Mouse (Mus musculus) c-Kit-positive CD71-positive TER-119-positive erythroid progenitor cells, embryonic 14.5 days (primary cell): ENCODE results near the gene Lrrc19.
A peak's percentile ranks its signal among the peaks of the same experiment; 100 is the strongest.
"Not testable (repeated sequence)": the region's sequence is repeated elsewhere in the genome, so short reads cannot be mapped to it uniquely, and the experiment has no call there.

Experiments used
- DNase-seq: peaks from one replicate; pipeline ENCODE4 v3.0.0-alpha.2; 2013; ENCODE audit warnings: low spot score

Lrrc19 gene

DNA sequence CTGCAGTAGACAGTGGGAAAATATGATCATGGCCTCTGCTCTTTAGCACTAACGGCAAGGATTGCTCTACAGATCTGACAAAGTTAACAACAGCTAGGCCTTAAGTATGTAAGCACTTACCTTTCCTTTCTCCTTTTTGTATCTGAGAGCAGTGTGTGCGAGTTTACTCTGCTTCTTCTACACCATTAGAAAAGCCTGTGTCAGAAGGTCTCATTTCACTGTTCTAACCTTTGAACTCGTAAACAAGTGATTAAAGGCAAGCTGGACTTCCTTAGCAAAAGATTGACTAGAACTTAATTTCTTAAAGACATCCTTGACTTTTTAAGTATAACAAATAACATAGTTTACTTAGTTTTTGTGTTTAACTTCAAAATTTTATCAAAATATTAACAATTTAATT, at the start of gene Lrrc19:
Gene Lrrc19 (minus strand): TSS at position 225 of the 400 bp plus-strand sequence.
- DNase-seq: no peak

- no peak for DNase-seq
Measured at GRCm38 (mm10) chr4:94696368-94696767, 46.4 kb upstream of the Lrrc19 start.

- DNase-seq: no peak
Measured at GRCm38 (mm10) chr4:94692175-94692574, 42.2 kb upstream of the Lrrc19 start.

- DNase-seq: no peak
Measured at GRCm38 (mm10) chr4:94691078-94691477, 41.1 kb upstream of the Lrrc19 start.

DNA sequence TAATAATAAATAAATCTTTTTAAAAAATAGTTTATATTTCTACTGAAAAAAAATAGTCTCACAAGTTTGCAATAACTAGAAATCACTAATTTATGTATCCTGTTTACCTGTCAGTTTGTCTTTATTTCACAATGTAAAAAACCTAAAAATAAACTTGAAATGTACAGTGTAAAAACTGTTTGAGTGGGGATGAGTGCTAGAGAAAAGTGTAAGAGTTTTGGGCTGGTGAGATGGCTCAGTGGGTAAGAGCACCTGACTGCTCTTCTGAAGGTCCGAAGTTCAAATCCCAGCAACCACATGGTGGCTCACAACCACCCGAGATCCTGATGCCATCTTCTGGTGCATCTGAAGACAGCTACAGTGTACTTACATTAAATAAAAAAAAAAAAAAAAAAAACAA, 39.9 kb upstream of the Lrrc19 start:
- not testable (repeated sequence) for DNase-seq

GRCm38 (mm10) chr4:94683305-94683704, 33.4 kb upstream of the Lrrc19 start:
- no peak for DNase-seq

DNA sequence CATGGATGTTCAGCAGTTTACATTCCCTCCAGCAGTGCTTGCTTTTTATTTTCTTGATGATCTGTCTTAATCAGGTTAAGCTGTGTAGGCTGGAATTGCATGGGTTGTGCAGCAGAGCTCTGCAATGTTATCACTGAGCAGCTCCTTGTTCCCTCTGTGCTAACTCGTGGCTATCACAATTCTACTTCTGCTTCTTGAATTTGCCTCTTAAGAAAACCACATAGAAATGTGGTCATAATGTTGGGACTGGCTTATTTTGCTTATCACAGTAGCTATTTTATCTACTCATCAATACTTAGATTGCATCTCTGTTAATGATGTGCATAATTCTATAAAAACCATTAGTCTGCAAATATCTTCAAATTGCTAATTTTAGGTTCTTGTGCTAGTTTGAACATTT, 32.1 kb upstream of the Lrrc19 start:
- DNase-seq: no peak

DNA sequence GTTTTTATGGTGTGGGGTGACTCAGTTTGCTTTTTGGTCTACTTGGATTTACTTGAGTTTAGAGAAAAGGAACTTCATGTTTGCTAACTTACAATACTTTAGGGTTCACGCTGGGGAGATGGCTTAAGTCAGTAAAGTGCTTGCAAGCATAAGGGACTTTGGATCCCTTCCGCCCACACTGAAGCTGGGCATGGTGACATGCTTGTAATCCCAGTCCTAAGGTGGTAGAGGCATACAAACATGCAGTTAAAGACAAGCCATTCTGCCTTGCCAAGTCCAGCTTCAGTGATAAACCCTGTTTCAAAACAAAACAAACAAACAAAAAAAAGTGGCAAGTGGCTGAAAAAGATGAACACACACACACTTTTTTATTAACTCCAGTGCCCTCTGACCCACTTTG, 31.2 kb upstream of the Lrrc19 start:
- DNase-seq: no peak

DNA sequence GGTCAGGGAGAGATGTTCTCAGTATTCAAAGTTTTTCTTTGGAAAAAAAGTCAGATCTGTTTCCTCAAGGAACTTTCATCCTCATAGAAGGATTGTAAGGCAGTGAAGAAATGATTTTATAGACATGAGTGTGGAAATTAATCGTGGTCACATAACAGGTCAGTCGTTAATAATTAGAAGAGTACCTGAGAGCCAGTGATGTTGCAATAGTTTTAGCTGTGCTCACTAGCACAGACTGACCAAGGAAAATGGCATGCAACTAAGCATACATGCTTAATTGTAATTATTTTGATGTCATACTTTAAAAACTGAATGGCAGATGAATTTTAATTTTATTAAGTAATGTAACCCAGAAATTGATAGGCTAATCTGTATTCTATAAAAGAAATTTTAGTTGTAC, 30.7 kb upstream of the Lrrc19 start:
- DNase-seq: no peak

DNA sequence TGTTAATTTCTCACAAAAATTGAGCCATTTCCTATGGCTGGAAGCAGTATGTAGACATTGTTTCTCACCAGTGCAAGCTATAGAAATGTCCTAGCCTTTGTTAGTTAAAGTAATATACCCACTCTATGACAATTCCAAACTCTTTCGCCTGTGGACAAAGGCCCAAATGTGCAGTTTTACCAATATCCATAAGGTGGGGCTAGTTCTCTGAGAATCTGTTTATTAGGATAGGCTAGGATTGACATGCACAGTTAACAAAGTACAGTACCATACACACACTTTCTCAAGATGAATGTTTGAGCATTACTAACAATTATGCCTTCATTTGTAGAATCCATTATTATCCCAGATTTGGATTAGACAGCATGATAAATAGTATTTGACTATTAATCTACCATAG, 19.8 kb upstream of the Lrrc19 start:
- DNase-seq: peak; percentile 5

GRCm38 (mm10) chr4:94650426-94651175, 657 bp upstream of the Lrrc19 start:
- not testable (repeated sequence) for DNase-seq

GRCm38 (mm10) chr4:94643141-94643540, 6.8 kb downstream of the Lrrc19 start:
- DNase-seq: no peak

DNA sequence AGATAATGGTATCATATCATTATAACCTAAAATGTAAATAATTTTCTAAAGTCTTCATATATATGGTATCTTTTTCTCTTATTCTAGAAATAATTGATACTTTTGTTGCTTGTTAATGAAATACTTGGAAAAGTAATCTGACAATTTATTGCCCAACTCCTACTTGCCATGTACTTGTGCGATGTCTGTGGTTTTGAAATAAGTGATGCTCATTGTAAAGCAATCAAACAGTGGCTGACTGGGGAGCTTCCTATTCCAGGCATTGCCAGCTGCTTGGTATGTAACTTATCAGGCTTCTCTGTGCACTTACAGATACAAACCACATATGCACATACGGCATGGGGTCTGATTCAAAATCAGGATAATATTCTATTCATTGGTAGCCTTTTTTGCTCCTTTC, 29.9 kb downstream of the Lrrc19 start:
- DNase-seq: no peak

DNA sequence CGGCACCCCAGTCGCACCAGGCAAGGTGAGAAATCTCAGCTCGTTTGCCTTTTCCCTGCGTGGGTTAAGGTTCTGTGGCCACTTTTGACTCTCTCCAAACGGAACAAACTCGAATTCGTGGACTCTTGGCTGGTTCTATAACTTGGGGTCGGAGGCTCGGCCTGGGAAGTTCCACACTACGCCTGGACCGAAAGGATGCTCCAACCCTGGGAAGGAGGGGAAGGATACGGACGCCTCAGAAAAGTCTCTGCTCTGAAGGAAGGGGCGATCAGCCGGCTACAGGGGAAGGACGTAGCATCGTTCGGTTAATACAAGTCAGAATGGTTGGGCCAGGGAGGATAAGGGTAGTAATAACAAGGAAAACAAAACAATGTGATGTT, 35.3 kb downstream of the Lrrc19 start:
- DNase-seq: no peak

GRCm38 (mm10) chr4:94613972-94614626, 35.8 kb downstream of the Lrrc19 start, which contains the start of gene Ift74:
TSS of gene Ift74 (plus strand) at chr4:94614491.
- peak; percentile 90 for DNase-seq

GRCm38 (mm10) chr4:94610339-94610738, 39.6 kb downstream of the Lrrc19 start:
- no peak for DNase-seq

GRCm38 (mm10) chr4:94605591-94605990, 44.4 kb downstream of the Lrrc19 start:
- DNase-seq: no peak

GRCm38 (mm10) chr4:94604452-94605019, 45.4 kb downstream of the Lrrc19 start:
- DNase-seq: no peak

DNA sequence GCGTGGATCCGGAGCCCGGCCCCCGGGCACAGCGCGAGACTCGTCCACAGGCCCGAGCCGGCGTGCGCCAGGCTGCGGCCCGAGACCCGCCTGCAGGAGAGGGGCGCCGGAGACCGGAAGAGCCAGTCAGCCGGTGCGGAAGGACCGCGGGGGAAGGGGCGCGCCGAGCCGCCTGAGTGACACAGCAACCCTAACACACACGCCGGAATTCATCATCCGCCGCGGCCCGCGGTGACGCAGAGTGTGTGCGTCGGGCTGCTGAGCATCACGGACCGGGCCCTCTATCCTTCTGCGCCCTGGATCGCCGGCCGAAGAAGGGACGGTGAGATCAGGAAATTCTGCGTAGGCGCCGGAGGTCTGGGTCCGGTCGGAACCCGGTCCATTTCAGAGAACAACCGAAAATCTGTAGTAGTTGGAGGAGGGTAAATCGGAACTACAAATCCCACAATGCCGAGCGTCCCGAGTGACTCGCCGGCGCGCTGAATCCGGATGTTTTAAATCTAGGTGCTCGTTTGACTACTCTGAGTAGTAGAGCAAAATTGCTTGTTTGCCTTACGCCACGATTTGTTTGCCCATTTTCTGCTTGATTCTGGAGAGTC, 46.8 kb downstream of the Lrrc19 start, which contains the start of gene Plaa:
Gene Plaa (minus strand): TSS at position 214 of the 599 bp plus-strand sequence.
- peak; percentile 83 for DNase-seq

DNA sequence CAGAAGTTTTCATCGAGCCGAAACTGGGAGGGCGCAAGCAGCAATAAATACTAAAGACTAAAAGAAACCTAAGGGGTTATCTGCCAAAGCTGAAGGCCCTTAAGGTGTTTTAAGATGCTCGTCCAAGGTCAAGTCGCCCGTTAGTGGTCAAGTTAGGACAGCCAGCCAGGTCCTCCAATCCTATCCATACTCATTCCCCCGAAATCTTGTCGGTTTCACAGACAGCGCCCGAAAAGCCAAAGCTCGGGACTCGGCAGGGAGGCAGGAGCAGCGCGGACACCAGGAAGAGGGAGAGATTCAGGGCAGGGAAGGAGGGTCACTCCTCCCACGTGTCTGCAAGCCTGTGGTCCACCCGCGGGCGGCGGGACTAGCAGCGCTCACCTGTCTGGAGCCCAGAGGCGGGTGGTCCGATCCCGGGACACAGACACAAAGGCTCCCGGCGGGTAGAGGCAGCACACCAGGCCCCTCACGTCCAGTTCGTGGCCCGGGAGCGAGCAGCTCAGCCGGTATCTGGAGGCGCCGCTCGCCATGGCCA, 47.4 kb downstream of the Lrrc19 start:
- DNase-seq: no peak

- DNase-seq: no peak
Measured at GRCm38 (mm10) chr4:94601395-94601794, 48.5 kb downstream of the Lrrc19 start.

GRCm38 (mm10) chr4:94592709-94593108, 57.2 kb downstream of the Lrrc19 start:
- no peak for DNase-seq
